Mouse (Mus musculus) cerebellum, adult 9-11 months (tissue): Measurements from ENCODE around the gene Cfap74.

Source experiments
- DNase-seq: peaks from one replicate; pipeline ENCODE4 v3.0.0; 2022

Cfap74 gene

DNA sequence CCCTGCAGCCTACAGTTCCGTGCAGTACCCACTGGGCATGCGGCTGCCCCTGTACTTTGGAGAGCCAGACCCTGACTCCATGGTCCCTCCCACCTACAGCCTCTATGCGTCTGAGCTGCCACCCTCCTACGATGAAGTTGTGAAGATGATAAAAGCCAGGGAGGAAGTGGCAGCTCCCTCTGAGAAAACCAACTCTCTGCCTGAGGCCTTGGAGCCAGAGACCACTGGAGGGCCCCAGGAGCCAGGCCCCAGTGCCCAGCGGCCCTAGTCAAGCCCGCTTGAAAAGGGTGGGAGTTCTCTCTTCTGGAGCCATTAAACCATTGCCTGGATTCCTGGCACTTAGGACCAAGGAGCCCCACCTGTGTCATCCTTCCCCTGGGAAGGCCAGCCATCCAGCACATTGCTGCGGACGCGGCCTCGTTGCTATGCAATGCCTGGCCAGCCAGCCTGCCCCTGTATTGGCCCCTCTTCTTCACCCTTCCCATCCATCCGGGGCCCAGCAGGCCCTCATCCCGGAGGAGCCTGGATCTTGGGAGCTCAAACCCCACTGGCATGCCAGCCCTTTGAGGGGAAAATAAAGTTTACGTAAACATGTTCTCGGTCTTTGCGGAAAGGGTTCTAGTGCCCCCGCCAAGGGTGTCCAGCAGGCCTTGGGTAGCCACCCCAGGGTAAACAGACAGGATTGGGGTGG, 61.4 kb downstream of the Cfap74 start:
- peak; percentile 26 for DNase-seq

DNA sequence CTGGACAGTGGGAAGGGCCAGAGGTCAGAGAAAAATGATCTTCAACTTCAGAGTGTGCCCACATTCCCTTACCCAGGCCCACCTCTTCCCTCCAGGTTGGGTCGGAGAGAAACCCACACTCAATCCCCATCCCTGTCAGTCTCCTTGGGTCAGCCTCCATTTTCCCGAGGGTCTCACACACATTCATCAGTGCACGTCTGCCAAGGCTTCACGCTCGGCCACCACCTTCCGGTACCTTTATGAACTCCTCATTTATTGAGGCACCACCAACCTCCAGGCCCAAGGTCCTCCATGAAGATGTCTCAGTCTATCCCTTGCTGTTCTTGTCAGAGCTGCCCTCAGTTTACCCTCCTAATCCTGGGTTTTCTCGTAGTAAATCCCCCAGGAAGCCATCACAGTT, 62.0 kb downstream of the Cfap74 start:
- no peak for DNase-seq

DNA sequence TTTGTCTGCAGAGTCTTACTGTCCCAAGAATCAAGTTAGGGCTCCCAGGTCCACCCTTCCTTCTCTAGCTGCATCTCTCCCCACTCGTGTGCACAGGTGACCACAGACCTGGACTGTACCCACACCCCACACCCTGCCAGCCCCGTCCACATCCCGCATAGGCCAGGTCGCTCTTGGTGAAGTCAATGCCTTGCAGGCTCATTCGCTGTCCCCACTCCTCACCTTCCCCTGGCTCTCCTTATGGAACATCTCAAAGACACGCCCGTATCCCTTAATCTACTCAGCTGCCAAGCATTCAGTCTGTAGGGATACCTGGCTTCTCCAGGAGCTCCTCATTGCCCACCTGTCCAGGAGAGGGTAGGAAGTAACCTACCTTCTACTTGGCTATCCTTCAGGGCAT, 62.4 kb downstream of the Cfap74 start:
- DNase-seq = peak; percentile 15

DNA sequence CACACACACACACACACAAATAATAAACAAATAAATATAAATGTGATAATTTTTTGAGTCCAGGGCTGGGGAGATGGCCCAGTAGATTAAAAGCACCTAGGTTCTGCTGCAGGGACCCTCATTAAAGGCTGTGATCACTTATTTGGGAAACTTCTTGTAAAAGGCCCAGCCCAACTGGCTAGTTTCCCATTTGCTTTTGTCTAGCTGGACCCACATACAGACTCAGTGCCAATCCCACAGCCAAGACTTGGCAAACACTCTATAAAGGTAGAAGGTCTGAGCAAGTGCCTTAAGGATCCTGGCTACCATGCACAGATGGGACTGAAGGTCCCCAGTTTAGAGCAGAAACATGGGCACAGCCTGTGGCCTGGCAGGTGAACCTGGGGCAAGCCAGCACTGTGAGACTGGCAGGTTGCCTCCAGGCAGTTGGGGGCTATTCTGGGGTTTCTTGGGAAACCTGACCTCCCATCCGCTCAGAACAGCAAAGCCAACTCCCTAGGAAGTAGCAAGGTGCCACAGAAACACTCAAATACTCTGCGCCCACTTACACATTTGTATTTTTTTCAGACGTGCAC, 63.8 kb downstream of the Cfap74 start:
- DNase-seq = peak; percentile 90

DNA sequence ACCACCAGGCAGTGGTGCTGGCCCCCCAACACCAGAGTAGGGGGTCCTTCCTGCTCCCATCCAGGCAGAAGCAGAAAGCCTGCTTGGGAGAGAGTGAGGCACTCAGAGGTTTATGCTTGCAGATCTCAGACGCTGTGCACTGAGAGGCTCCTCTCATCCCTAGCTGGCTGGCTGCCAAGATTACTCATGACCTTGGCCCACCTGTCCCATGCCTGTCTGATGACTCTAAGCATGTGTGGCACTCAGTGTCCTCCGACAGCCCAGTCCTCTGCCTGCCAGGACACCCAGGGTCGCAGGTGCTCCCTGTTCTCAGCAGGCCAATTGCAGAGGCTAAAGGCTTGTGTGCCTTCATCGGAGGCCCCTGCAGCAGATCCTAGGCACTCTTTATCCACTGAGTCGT, 64.3 kb downstream of the Cfap74 start:
- peak; percentile 85 for DNase-seq

DNA sequence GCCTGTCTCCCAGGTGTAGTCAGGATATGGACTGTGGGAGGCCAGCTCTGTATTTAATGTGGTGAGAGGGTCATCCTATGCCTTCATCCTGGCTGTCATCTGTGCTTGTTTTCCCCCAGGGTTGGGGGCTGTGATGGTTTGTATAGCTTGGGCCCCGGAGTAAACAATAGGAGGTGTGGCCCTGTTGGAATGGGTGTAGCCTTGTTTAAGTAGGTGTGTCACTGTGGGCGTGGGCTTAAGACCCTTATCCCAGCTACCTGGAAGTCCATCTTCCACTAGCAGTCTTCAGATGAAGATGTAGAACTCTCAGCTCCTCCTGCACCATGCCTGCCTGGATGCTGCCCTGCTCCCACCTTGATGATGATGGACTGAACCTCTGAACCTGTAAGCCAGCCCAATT, 64.8 kb downstream of the Cfap74 start:
- DNase-seq = peak; percentile 21

DNA sequence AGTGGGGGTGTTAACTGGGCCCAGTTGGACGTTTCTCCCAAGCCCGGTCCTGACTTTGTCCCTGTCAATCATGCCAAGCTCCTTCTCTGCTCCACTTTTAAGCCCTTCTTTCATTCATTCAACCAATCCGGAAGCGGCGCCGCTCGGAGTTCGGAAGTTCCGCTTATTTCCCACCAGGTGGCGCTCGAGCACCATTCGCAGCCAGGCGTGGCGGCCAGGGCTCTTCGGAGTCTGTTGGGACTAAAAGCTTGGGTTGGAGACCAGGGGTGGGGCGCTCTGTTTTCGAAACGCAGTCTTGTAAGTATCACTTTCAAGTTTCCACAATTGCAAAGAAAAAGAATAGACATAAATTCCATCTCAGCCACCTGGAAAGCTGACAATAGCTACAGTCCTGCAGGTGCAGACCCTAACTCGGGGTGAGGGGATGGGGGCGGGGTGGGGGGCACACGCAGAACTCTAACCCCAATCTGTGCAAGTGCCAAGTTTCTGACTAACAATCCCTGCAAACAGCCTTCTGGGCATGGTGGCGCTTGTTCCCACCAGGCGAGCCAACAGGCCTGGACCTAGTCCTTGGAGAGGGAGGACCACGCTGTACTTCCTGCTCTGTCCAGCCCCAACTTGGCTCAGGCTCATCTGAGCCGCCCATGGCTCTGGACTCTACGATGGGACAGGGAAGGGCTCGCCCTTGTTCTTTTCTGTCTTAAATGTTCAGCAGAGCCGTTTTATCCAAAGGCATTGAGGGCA, 72.6 kb downstream of the Cfap74 start:
- peak; percentile 74 for DNase-seq

DNA sequence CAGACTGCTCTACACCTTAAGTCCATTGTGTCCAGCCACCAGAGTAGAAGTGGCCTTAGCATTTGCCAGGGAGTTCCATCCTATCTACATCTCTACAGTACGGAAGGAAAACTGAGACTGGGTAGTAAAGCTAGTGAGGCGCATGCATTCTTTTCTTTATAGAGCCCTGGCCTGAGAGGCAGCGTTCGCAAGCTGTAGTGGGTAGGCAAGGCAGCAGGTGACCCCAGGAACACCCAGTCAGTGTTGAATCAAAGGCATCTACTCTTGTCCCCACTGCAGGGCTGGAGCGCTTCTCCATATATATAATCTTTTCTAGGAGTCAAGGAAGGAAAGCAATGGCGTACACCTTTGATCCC, 73.1 kb downstream of the Cfap74 start:
- no peak for DNase-seq

DNA sequence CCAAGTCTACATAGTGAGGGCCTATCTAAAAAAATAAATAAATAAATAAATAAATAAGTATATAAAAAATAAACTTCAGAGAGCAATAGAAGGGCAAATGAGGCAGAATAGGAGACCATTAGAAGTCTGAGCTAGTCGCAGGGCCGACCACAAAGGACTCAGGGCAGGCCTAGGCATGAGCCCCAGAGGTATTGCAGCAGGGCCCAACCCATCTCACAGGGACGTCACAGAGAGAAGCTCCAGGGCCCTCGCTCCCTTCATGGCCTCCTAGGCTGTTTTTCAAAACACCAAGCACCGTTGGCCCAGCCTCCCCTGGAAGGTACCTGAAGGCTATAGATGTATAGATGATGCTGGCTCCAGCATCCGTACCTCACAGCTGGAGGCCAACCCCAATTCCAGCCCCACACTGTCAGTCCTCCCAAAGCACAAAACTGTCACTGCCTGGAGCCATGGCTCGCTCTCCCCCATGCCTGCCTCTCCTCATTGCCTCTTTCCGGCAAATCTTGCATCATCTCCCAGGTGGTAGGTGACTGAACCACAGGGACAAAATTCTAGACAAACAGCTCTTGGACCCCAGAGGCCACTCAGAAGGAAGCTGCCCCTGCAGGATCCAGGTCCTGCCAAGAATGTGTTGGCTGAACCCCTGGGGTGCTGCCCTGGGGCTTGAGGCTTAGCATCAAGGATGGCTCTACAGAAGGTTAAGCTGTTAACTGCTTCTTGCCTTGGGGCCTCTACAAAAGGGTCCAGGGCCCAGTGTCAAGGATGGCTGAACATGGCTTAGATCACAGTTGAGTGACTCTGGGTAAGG, 73.9 kb downstream of the Cfap74 start:
- no peak for DNase-seq

DNA sequence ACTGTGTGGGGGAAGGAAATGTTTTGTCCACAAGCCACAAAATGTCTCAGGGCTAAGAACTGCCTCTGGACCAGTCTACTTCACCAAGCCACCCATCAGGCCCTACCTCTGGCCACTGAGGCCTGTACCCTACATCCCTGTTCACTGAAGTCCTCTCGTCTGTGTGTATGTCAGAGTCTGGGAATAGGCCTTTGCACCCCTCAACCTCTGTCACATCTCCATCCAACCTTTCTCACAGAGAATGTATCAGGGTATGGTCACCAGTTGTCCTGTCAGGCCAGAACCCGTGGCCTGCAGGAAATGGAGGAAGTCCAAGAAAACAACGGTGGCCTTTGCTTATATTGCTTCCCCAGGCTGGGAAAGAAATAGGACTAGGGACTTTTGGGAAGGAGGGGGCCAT, 76.5 kb downstream of the Cfap74 start:
- DNase-seq = no peak

DNA sequence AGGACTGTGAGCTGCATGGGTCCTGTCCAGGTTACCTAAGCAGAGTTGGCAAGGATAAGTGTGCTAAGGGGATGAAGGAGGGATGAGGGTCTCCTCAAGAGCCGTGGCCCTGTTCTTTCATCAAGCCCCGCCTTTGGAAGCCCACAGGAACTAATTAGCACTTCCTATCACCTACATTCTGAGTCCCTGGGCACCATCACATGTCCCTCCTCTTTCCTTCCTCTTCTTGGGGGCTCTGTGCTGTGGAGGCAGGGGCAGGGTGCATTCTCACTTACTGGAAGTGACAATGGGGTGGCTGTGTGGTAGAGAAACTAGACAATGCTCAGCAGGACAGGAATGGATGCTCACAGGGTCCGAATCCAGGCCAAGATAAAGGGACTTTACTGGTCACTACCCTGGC, 78.8 kb downstream of the Cfap74 start:
- no peak for DNase-seq

DNA sequence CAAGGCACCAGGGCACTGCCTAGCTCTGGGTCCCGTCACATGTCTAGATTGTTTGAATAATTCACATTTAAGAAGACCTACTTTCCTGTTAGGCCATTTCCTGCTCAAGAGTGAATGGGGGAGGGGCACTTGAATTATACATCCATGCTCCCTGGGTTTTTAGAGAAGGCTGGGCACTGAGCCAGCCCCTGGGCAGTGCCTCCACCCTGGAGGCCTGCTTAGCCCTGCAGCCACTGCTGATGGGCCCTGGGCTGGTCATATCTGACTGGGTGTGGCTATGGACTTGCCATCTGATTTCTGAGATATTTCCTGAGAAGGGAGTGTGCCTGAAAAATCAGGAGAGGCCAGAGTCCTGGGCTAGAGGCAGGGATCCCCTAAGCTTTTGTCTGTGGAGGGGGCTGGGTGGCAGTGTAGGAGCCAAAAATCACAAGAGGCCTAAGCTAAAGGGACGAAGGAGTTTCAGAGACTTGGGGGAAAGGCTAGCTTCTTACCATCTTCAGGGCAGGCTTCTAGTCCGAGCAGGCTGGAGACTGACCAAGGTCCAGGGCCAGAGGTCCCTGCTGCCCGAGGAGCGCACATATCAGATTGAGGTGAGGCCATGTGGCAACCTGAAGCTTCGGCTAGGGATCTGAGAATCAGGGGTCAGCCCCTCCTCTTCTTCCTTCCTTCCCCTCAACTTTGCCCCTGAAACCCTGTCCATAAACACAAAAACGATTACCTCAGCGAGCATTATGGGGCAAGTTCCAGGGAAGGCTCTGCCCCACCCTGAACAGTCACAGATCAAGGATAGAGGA, 79.4 kb downstream of the Cfap74 start:
- peak; percentile 52 for DNase-seq

DNA sequence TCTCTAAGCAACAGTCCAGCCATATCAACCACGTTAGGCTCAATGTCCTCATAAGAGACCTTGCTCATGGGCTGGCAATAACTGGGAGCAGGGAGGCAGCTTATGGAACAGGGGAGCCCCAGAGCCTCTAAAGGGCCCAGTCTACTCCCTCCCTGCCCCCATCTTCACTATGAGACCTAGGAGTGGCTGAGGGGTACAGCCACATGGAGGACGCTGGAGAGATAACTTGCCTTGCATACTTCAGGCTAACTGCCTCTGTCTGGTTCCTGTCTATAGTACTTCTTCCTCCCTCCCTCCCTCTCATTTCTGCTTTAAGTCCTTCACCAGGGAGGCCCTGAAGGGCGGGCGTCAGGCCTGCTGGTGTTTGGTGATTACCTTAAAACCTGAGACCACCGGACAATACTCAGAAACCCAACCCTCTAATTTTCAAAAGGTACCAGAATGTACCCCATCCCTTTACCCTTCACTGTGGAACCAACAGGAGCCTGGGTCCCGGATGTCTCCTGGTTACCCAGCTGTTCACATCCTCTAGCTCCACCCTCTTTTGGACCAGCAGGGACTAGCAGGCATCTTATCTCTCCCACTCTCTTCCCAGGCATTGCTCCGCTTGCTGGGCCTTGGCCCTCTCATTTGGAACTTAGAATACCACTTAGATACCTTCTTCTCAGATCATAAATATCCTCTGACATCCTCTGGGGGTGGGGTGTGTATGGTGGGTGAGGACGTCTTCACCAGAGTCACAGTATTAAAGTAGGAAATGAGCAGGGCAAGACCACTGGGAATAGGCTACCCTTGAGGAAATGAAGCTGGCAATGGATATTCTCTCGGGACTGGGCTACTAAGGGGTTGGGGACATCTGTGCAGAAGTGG, 80.3 kb downstream of the Cfap74 start:
- DNase-seq = peak; percentile 34

DNA sequence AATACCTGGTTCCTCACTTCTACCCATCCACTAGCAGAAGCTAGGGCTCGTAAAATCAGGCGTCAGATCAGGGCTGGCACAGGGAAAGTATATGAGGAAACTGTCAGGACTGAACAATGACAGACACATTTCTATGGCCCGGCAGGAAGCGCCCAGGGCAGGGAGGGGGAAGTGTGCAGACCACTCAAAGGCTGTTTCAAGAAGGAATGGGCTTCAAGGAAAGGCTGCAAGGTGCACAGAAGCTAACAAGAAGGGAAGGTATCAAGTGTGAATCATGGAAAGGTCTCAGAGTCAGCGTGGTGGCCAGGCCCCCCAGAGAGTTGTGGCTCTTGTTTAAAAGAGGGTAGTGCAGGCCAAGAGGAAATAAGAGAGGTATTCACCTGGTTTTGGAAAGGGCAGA, 81.5 kb downstream of the Cfap74 start:
- DNase-seq = peak; percentile 60

DNA sequence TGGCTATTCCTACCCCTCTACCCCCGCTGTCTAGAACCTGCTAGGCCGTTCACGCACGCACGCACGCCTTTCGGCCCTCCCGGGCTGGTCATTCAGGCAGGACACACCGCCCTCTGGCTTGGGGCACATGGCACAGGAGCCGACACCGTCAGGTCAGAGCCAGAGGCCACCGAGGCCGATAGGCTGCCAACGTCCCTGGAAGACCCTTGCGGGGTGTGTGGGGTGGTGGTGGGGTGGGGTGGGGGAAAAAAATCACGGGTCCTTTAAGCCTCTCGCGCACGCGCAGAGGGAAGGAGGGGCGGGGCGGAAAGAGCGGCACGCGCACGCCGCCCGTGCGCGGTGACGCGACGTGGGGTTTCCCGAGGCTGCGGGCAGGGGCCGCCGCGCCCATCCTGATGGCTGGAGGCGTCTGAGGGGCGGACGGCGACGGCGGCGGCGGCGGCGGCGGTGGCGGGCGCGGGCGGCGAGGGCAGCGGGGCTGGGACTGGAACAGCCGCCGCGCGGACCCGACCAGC, 82.1 kb downstream of the Cfap74 start, which contains the start of gene Gnb1:
TSS of gene Gnb1 (plus strand) at position 372 of the 515 bp plus-strand sequence.
- peak; percentile 92 for DNase-seq

DNA sequence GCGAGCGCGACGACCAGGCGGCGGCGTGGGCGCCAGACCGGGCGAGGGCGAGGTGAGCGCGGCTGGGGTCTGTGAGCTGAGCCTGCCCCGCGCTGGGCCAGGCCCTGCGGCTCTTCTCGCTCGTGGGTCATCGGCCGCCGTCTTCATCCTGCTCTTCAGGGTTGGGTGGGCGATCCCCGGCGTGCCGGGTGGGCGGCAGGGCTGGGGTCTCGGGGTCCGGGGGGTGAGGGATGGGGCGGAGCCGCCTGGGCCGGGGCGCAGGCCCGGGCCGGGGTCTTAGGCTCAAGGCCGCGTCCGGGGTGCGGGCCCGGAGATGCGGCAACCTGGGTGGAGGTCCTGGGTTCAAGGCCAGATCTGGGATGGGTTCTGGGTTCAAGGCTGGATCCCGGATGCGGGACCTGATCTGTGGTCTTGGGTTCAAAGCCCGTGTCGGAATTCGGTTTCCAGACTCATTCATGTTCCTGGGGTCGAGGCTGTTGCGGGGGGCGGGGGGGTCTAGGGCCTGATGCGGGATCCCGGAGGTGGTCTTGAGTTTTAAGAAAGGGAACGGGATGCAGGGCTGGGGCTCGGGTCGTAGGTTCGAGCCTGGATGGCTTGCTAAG, 82.6 kb downstream of the Cfap74 start:
- DNase-seq = no peak

DNA sequence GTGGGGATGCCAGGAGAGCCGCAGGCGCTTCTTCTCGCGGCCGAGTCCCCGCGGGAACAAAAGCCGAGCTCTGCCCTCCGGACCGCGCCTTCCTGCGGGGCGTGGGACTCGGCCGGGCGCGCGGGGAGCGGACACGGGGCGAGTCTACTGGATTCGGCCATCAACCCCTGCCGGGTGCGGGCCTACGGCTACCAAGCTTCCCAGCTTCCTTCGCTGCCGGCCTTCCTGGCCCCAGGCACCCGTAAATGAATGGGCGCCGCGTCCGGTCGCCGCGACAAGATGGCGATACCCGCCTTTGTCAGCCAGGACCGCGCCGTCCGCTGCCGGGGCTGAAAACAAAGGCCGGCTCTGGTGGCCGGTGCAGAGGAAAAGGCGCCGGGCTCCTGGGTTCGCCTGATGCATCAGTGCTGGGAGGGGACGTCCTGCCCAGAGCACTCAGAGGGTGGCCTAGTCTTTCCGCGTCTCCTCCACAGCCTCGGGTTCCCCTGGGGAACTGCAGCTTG, 83.2 kb downstream of the Cfap74 start:
- DNase-seq = peak; percentile 62

DNA sequence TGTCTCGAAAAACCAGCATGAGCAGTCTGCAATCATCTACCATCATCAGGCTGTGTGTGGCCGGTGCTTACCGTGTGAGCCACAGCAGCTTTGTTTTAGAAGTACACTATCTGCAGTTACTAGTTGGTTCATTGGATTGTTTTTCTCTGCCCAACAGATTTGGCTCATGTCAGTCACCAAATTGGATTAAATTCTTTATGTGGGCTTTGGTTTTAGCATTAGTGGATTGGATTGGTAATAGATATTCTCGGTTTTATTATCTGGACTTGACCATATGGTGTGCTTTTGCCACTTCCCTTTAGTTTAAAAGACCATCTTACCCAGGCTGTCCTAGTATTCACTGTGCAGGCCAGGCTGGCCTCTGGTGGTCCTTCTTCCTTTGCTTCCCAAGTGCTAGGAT, 85.9 kb downstream of the Cfap74 start:
- DNase-seq = no peak

DNA sequence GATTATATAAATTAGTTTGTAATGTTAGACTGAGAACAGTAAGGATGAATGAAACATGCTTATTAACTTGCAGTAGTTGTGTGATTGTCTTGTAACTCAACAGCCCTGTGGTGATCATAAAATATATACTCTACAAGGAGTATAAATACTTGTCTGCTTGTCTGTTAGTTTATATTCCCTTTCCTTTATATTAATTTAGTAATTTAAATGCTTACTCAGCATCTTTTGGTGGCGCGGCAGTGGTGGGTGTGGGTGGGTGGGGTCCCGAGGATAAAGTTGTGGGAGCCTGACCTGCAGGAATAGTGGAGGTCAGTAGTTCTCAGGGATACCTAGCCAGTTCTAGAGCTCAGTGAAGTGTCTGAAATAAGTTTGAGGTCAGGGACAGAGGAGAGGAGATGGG, 89.0 kb downstream of the Cfap74 start:
- no peak for DNase-seq

DNA sequence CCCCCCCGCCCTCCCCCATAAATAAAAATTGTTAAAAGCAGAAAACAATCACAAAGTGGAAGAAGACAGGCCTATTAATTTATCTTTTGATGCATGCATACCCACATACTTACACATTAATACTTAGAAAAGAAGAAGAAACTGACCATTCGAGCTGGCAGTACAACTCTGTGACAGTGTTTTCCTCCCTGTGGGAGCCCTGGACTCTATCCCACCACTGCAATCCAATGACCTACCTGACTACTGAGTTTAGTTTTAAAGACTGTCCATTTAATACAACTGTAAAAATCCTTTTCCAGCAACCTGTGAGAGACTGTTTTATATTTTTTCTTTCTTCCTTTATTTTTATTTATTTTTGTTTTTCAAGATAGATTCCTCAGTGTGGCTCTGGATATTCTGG, 92.1 kb downstream of the Cfap74 start:
- no peak for DNase-seq

DNA sequence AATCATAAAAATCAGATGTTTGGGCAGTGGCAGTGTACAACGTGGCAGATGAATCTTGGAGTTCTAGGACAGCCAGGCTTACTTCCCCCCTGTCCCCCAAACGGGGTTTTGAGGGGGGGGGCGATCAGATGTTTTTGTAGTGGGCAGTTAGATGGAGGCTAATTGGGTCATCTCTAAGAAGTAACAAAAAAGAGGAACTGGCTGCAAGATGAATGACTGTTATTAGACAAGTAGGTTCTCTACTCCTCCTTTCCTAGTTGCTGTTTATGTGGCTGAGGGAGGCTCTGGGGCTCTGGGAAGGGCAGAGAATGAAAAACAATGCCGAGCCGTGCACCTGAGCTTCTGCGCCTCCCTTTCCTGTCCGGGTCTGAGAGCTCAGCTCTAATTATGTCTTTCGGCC, 96.1 kb downstream of the Cfap74 start:
- no peak for DNase-seq
